Mouse (Mus musculus) urinary bladder, postnatal 10 days (tissue): ENCODE data around the gene Tmem259.

Source experiments
- DNase-seq: peaks from one replicate; pipeline ENCODE4 v3.0.0; 2022; ENCODE audit warnings: low spot score

Gene Tmem259

DNA sequence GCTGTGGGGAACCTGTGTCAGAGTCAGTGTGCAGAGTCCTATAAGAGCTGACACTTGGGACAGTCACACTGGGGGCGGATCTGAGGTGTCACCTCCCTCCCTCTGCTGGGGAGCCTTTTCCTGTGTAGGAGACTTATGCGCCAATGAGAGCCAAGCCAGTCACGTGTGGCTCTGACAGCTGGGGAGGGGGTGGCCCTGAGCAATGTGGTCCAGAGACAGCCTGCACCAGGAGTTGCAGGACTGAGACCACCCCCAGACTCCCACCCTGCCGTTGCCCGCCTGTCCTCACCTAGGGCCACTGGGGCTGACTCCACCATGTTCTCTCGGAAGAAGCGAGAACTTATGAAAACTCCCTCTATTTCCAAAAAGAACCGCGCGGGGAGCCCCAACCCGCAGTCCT, 32.4 kb upstream of the Tmem259 start, which contains the start of gene Arhgap45:
TSS of gene Arhgap45 (plus strand) at position 143 of the 400 bp plus-strand sequence.
- DNase-seq, result no peak

DNA sequence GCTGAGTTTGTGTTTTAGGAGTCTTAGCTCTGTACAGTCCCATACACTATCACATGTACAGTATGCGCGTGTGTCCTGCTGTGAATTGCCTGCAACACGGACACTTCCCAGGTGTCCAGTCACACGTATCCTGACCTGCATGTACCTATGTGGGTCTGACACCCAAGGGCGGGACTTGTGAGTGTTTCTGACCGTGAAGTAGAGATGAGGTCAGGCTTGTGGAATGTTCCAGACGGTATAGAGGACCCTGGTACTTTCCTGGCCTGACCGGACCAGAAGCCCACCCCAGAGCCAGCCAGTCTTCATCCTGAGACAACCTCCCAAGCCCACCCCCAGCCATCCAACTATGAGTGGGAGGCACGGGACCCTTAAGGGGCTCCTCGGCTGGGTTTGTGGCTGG, 31.5 kb upstream of the Tmem259 start:
- no peak for DNase-seq

DNA sequence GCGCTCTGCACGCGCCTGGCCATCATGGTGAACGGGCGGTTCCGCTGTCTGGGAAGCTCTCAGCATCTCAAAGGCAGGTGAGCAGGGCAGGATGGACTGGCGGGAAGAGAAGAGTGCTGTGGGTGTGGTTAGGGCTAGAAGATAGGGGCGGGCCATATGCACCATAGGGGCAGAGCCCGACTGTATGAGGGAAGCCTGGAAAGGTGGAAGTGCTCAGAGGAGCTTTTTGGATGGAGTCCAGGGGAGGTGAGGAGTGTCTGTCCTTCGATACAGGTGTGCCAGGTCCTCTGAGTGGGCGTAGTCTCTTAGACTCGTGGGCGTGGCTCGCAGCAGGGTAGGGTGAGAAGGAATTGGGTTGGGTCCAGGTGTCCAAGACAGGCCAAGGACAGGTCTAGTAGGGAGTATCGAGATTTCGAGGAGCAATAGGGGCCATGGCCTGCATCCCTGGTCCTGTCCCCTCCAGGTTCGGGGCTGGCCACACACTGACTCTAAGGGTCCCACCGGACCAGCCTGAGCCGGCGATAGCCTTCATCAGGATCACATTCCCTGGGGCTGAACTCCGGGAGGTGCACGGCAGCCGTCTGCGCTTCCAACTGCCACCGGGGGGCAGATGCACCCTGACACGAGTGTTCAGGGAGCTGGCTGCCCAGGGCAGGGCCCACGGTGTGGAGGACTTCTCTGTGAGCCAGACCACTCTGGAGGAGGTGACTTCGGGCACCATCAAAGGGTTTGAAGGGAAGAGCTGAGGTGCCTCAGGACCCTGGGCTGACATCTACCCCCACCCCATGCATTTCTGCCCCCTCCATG, 30.6 kb upstream of the Tmem259 start:
- no peak for DNase-seq

DNA sequence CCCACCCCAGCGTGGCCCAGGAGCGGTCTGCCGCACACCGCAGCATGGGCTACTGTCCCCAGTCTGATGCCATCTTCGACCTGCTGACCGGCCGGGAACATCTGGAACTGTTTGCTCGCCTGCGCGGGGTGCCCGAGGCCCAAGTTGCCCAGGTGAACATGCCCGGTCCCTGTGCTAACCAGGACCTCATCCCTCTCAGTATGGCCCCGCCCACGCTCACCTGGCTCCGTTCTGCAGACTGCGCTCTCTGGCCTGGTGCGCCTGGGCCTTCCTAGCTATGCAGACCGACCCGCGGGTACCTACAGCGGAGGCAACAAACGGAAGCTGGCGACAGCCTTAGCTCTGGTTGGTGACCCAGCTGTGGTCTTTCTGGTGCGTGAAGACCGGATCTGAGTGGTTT, 29.5 kb upstream of the Tmem259 start:
- no peak for DNase-seq

DNA sequence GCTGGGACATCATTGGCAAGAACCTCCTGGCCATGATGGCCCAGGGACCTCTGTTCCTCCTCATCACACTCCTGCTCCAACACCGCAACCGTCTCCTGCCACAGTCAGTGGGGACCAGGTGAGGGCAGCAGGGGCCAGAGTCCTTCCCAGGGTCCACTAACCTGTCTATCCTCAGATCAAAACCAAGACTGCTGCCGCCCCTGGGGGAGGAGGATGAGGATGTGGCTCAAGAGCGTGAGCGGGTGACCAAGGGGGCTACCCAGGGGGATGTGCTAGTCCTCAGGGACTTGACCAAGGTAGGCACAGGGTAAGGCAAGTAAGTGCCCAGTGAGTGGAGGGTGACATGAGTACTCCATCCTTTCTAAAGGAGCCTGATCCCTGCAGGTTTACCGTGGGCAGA, 27.6 kb upstream of the Tmem259 start:
- no peak for DNase-seq

DNA sequence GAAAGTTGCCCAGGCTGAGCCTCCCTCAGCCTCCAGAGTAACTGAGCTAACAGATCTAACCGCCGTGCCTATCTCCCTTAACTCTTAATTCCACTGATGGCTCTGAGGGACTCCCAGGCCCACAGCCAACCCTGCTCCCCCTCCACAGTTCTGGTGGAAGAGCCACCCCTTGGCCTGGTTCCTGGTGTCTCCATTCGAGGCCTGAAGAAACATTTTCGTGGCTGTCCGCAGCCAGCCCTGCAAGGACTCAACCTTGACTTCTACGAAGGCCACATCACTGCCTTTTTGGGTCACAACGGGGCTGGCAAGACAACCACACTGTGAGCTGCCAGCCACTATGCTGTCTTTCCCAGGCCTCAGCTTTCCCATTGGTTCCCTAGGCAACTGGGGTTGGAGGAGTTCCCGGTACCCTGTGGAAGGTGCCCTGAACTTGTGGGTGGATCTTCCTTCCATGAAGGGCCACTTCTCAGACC, 20.1 kb upstream of the Tmem259 start:
- DNase-seq, result no peak

DNA sequence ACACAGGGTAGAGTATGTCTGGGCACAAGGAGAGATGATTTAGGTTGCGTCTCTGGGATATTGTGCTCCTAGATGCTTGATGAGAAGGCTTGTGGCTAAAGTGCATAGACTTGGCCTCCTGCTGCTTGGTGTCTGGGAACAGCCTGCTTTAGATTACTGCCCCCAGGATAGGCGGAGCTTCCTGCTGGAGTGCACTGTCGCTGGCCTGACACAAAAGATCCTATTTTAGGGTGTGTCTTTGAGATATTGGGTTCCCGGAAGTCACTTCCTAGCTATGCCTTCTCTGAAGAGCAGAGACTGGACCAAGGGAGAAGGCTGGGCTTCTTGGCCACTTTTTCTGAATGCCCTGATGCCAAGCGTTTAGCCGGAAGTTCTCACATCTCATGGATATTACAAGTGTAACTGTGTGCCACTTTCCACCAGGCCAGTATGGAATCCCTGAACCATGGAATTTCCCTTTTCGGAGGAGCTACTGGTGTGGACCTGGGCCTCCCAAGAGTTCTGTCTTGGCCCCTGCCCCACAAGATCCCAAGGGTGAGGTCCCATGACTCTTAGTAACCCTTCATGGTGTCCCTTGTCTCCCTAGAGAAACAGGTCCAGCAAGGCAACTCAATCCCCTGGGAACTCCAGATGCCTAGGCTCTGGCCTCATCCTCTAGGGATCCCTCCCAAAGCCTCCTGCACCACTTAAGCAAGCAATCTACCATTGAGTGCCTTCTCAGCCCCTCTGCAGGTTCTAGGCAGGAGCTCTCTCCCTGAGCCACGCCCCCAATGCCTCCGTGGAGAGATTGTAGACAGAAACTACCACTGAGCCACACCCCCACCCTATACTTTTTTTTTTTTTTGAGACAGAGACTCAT, 19.5 kb upstream of the Tmem259 start:
- DNase-seq, result no peak

DNA sequence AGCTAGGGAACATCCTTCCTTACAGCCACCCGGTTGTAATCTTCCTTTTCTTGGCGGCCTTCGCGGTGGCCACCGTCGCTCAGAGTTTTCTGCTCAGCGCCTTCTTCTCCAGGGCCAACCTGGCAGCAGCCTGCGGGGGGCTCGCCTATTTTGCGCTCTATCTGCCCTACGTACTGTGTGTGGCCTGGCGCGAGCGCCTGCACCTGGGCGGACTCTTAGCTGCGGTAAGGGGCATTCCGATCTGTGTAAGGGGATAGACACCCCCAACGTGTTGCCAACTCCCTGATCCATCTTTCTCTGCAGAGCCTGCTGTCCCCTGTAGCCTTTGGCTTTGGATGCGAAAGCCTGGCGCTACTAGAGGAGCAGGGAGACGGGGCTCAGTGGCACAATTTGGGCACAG, 18.7 kb upstream of the Tmem259 start:
- no peak for DNase-seq

DNA sequence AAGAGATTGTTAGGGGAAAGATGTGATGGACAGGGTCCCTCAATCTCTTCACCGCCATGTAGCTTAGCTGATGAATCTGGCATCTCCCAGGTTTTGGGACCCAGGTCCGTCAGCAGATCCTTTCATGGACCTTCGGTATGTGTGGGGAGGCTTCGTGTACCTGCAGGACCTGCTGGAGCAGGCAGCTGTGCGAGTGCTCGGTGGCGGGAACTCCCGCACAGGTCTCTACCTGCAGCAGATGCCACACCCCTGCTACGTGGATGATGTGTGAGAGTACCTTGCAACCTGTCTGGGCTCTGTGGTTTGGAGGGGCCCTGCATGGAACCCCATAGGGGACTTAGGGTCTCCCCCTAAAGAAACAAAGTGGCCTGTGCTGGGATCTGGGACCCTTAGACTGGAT, 17.8 kb upstream of the Tmem259 start:
- no peak for DNase-seq

- DNase-seq, result no peak
Measured at GRCm38 (mm10) chr10:79997819-79998218, 13.7 kb upstream of the Tmem259 start.

- no peak for DNase-seq
Measured at GRCm38 (mm10) chr10:79997034-79997760, 13.1 kb upstream of the Tmem259 start.

GRCm38 (mm10) chr10:79996272-79997033, 12.3 kb upstream of the Tmem259 start, which contains the start of gene Abca7:
Gene Abca7, plus strand, starts transcription at chr10:79996494.
- DNase-seq, result peak; percentile 95

DNA sequence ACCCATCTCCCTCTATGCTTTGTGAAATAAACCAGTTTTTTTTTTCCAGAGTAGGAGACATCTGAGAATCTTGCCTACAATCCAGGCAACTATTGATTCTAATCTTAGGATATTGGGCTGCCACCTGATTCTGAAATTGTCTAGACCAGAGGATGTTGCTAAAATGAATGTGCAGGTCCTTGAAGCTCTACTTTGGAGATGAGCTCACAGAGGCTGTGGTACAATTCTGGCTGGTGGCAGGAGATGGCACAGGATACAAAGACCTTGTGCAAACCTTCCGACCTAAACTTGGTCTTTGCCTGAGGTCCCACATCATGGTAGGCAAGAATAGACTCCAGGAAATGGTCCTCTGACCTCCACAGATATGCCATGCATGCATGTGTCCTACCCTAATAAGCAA, 11.5 kb upstream of the Tmem259 start:
- DNase-seq, result no peak

GRCm38 (mm10) chr10:79994397-79995115, 10.4 kb upstream of the Tmem259 start:
- DNase-seq, result no peak

GRCm38 (mm10) chr10:79991548-79991947, 7.4 kb upstream of the Tmem259 start:
- DNase-seq, result no peak

DNA sequence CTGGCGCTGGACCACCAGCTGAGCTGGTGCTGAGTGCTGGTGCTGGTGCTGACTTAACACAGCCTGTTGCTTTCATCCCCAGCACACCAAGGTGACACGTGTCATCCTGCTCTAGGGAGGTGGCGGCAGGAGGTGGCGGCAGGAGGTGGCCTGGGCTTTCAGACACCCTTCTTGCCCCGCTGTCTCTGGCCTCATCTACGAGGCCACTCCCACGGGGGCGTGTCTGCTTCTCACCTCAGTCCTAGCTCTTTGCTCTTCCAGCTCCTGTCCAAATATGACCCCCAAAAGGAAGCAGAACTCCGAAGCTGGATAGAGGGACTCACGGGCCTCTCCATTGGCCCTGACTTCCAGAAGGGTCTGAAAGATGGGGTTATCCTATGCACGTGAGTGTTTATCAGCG, 7.0 kb upstream of the Tmem259 start:
- DNase-seq, result no peak

- no peak for DNase-seq
Measured at GRCm38 (mm10) chr10:79989870-79990269, 5.7 kb upstream of the Tmem259 start.

- no peak for DNase-seq
Measured at GRCm38 (mm10) chr10:79989272-79989786, 5.2 kb upstream of the Tmem259 start.

DNA sequence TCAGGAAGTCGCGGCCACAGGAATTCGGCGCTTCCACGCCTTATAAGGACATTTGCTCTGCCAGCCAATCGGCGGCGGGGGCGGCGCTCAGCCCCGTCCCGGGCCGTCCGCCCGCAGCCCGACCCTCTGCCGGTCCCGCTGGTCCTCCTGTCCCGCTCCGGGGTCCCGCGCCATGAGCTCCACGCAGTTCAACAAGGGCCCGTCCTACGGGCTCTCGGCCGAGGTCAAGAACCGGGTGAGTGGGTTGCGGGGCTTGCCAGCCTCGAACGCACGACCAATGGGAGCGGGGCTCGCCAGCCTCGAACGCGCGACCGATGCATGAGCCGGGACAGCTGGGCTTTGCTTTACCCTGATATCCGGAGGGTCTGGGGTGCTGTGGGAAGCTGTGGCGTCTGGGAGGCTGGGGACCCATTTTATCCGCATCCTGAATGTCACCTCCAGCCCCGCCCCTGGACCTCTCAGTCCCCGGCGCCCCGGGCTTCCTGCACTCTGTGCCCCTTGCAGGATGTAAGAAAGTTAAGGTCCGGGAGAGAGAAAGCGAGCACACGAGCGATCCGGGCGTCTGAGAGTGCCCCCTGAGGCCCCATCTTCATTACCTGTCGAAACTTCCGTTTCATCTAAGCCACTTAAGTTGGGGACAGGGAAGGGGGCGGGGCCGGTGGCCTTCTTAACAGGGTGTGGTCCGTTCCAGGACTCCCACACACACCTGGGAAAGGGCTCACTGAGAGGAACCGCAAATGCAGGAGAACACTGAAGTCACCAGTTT, 4.6 kb upstream of the Tmem259 start, which contains the start of gene Cnn2:
TSS of gene Cnn2 (plus strand) at position 79 of the 766 bp plus-strand sequence.
- DNase-seq, result no peak
